Mouse (Mus musculus): ENCODE results near the gene Map2k7.

- TF ChIP-seq POLR2A (IDR thresholded peaks at IDR 0.05; ENCODE audit: low read depth, low read length), result no peak
- TF ChIP-seq CTCF (IDR thresholded peaks at IDR 0.05; ENCODE audit: extremely low read depth, insufficient read depth, insufficient read length, insufficient replicate concordance), result no peak
Measured at GRCm38 (mm10) chr8:4259805-4260170, 21.2 kb downstream of the Map2k7 start.

All from spleen, adult 2 months (tissue).